Mouse (Mus musculus): ENCODE results near the gene Osbpl3. TPM values are rescaled to one million over a fixed set of nuclear protein-coding genes. Genes with fewer than 3 reads are reported as not detected.

Gene Osbpl3
- polyA plus RNA-seq, 1 experiment from 2014 or later, result 17.0 TPM

Other genes starting within 250 kb of the Osbpl3 start
- gene Gsdme, start 192.3 kb downstream of the Osbpl3 start, polyA plus RNA-seq (2014; fragmentation: Nextera tagmentation; extraction: Ambion mirVana), result 61.7 and 65.6 TPM in 2 replicates
- gene Cycs, start 110.3 kb upstream of the Osbpl3 start, polyA plus RNA-seq (2014; fragmentation: Nextera tagmentation; extraction: Ambion mirVana), result 79.5 and 97.6 TPM in 2 replicates
- gene 4921507P07Rik, start 140.4 kb upstream of the Osbpl3 start, polyA plus RNA-seq (2014; fragmentation: Nextera tagmentation; extraction: Ambion mirVana), result 1.3 and 1.4 TPM in 2 replicates
- gene Npvf, start 198.2 kb upstream of the Osbpl3 start, polyA plus RNA-seq (2014; fragmentation: Nextera tagmentation; extraction: Ambion mirVana), result 0.37 TPM in 1 of 2 replicates, not detected in the other

Measured in kidney, embryonic 14.5 days (tissue).